Mouse (Mus musculus) C2C12 (cell line): ENCODE measurements at regions not wholly inside any gene's neighbourhood (a gene's known extent, or its start where the extent isn't known, plus 50 kb on each side); places are given as distances from the start of the nearest gene placed in this dataset.
"Not testable (repeated sequence)": the region's sequence is repeated elsewhere in the genome, so short reads cannot be mapped to it uniquely, and the experiment has no call there.

Experiments
- CEBPB ChIP-seq: IDR thresholded peaks from one replicate; pipeline ENCODE4 v1.6.1; 2011; ENCODE audit warnings: low read depth, mild to moderate bottlenecking, control low read depth, moderate library complexity
- CTCF ChIP-seq: IDR thresholded peaks from one replicate; pipeline ENCODE4 v1.5.1; 2011; ENCODE audit not compliant: control insufficient read depth, insufficient read depth, insufficient read length
- FOSL1 ChIP-seq: IDR thresholded peaks from one replicate; pipeline ENCODE4 v1.8.0; 2011; ENCODE audit warnings: mild to moderate bottlenecking, low read length; ENCODE audit not compliant: poor library complexity, insufficient read depth, severe bottlenecking
- MYOD1 ChIP-seq: IDR thresholded peaks from one replicate; pipeline ENCODE4 v1.6.1; 2011; ENCODE audit warnings: low read depth; ENCODE audit not compliant: control insufficient read depth, insufficient read length
- MYOG ChIP-seq: IDR thresholded peaks from one replicate; pipeline ENCODE4 v1.6.1; 2011; ENCODE audit not compliant: control insufficient read depth, insufficient read length; ENCODE audit errors: extremely low read depth
- USF1 ChIP-seq: IDR thresholded peaks from one replicate; pipeline ENCODE4 v1.6.1; 2011; ENCODE audit warnings: low read depth, mild to moderate bottlenecking, control low read depth, moderate library complexity

DNA sequence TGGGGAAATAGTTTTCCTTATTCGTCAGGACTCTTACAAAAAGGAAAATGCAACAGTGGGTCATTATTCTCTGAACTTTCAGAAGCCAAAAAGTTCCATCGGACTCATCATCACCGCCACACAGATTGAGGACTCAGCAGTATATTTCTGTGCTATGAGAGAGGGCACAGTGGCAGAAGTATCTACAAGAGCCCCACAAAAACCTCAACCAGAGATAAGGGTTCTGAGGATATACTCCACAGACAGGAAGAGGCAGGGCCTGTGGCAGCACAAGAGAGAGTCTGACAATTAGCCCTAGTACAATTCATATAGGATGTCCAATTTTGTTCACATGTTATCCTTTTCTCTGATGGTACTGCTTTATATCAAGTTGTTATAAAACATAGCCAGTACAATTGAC, 855.9 kb upstream of the Olfr1507 start:
- TF ChIP-seq USF1, CTCF, MYOD1, MYOG, FOSL1, CEBPB: not testable (repeated sequence)
